Mouse (Mus musculus): Measurements from ENCODE around the gene Cmtm2a. TPM values are rescaled to one million over a fixed set of nuclear protein-coding genes. Genes with fewer than 3 reads are reported as not detected.
"Not testable (repeated sequence)": the region's sequence is repeated elsewhere in the genome, so short reads cannot be mapped to it uniquely, and the experiment has no call there.

The Cmtm2a gene
- total RNA-seq, 2 experiments from 2014 or later, result not detected

DNA sequence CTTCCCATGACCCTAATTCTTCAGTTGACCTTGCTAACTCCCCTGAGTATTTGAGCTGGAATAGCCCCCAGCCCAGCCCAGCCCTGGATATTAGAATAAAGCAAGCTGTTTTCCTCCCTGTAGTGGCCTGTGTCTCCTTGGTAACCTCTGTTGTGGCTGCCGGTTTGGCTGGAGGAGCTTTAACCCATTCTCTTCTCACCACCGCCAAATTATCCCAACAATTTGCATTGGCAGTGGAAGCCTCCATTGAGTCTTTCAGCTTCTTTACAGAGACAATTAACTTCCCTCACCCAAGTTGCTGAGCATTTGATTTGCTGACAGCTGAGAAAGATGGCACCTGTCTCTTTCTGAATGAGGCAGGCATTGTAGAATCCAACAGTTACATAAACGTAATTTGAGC lies 8.6 kb upstream of the Cmtm2a start:
- not testable (repeated sequence) for DNase-seq (ENCODE audit: low spot score in 2 of 2)

DNA sequence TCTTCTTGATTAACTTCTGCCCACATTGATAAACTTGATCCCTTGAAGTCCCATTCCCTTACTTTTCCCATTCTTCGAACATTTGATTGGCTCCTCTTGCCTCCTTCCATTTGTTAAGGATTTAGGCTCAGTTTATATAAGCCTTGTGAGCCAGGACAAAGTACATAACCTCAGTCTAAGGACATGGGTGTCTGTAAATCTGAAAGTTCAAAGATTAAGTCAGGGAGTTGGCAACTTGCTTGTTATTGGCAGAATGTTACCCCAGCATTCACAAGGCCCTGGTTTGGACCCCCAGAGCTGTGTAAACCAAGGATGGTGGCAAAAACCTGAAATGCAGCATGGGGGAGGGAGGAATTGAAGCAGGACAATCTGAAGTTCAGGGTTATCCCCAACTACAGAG lies 1.4 kb upstream of the Cmtm2a start:
- no peak for DNase-seq (ENCODE audit: low spot score in 2 of 2)

DNA sequence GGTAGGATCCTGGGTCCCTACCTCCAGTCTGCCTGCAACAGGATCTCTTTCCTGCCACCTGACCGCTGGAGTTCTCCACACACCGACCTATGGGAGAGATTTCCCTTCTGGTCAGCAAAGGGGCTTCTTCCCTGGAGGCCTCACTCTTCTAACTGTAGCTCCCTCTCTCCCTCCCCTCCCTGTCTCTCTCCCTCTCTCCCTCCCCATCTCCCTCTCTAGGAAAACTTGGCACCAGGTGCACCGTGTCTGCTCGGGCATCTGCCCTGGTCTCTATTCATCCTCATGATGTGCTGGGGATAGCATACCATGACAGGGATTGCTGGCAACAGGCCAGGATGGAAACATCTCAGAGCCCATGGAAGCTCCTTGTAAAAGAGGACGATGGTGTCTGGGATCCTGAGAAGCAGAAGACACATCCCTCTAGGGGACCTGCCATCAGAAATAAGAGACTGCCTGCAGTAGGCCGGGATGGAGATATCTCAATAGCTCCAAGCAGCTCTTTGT lies 24.0 kb downstream of the Cmtm2a start:
- no peak for DNase-seq (ENCODE audit: low spot score in 2 of 2)

DNA sequence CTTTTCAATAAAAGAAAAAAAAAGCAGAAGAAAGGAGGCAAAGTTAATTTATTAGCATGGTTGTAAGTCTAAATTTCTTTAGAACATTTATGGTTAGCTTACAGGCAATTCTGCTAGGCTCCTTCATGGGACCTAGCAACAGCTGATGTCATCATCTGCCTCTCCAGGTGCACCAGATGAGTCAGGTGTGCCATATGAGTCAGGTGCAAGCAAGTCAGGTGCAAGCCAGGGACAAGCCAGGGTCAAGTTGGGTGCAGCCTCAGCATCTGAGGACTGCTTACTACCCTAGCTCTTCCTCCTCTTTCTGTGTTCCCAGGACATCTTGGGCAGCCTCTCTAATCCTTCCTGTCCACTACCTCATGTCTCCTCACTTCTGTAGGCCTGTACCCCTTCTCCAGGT lies 24.6 kb downstream of the Cmtm2a start:
- DNase-seq (ENCODE audit: low spot score in 2 of 2), result no peak

DNA sequence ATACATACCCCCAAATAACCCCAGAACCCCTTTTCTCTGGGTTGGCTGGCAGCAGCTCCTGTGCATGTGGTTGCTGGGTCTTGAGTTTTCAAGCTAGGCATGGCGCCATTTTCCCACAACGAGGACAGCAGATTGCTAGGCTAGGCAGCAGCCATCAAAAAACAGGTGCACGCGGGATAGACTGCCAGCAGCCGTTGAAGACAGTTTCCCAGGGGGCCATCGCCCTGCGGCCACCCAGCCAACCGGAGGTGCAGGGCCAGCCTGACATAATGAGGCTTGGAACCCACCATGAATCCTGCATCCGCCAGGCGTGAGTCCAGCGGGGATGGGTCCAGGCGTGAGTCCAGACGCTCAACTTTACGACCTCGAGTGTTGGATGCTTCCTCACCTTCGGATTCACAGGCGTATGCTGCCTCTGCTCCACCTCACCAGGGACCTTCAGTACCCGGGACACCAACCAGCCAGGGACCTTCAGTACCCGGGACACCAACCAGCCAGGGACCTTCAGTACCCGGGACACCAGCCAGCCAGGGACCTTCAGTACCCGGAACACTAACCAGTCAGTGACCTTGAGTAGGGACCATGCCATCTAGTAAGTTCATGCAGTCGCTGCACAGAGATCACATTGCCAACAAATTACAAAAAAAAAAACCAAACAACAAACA lies 28.6 kb downstream of the Cmtm2a start:
- not testable (repeated sequence) for DNase-seq (ENCODE audit: low spot score in 2 of 2)

DNA sequence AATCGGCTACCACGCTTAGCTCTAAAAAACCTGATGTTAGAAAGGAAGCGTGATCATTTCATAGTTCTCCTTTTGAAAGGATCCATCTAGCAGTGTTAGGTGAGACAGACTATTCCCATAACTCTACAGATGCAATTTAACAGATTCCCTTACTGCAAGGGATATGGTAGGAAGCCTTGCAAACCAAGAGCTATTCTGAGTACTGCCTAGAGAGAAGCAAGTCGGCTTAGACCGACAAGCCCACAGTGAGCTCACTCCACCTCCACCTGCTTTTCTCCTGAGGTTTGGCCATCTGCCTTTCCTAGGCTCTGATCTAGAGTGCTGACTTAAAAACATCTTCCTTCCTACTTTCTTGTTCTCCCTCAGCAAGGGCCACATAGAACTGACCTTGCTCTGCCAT lies 31.2 kb downstream of the Cmtm2a start:
- not testable (repeated sequence) for DNase-seq (ENCODE audit: low spot score in 2 of 2)

DNA sequence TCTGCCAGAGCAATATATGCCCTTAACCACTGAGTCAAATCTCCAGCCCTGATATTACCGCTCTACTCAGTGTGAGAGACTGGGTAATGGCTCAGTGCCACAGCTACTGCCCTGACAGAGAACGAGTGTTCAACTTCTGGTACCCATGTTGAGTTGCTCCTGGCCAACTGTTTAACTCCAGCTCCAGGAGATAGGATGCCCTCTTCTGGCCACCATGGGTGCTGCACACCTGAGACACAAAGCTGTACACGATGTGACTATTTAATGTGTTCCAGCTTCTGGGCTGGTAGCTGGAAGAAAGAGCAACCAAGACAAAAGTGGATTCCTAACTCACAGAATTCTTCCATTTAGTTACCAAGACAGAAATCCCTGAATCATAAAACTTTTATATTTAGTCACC lies 40.0 kb downstream of the Cmtm2a start:
- no peak for DNase-seq (ENCODE audit: low spot score in 2 of 2)

DNA sequence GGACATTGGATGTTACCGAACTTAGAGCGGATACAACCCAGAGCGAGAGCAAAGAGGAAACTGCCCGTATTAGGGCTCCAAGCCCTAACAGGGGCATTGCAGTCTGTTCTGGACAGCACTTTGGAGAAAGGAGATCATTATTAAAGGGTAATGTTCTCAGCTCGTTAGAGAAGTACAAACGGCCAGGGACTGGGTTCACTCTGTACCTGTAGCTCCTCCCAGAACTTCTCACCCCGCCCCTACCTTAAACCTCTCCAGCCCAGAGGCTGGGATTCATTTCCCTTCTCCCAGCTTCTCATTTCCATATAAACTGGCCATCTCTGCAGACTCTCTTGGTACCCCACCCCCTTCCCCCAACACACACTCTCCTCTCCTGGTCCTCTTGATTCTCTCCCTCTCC lies 41.5 kb downstream of the Cmtm2a start:
- DNase-seq (ENCODE audit: low spot score in 2 of 2), result no peak

DNA sequence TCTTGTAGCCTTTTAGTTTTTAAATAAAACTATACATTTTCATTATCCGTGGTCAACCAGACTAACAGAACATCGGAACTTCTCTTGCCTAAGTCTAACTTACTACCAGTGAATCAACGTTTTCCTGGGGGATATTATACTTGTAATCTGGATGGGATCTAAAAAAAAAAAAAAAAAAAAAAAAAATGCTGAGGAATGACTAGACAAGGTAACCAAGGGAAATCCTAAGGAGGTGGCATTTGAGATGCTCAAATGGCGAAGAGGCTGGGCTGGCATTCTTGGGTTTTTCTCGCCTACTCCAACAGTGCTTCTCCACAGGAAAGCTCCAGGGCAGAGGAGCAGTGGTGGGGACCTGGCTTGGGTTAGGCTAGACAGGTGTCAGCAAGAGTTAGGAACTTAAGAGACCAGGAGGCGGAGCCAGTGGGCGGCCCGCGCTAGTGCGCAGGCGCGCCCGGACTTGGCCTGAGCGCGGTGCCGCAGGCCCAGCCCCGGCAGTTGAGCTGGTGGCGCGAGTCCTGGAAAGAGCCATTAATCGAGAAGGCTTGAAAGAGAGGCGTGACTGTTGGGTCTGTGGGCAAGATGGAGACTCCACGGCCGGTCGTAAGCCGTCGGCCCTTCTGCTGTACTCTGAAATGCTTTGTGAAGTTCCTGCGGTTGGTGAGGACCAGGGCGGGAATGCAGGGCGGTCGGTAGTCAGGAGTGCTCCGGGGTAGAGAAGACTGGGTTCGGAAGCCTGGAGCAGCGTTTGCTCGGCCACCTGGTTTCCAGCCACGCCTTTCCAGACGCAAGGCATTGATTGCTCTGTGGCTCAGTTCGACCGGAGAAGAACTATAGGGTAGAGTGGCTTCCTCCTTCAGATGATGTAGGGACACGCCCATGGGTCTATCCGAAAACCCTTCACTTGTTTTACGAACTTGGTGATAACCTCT lies 42.3 kb downstream of the Cmtm2a start, which contains the start of gene Cklf:
TSS of gene Cklf (plus strand) at position 423 of the 929 bp plus-strand sequence.
- DNase-seq (ENCODE audit: low spot score in 2 of 2), result peak; percentile 50 to 63

DNA sequence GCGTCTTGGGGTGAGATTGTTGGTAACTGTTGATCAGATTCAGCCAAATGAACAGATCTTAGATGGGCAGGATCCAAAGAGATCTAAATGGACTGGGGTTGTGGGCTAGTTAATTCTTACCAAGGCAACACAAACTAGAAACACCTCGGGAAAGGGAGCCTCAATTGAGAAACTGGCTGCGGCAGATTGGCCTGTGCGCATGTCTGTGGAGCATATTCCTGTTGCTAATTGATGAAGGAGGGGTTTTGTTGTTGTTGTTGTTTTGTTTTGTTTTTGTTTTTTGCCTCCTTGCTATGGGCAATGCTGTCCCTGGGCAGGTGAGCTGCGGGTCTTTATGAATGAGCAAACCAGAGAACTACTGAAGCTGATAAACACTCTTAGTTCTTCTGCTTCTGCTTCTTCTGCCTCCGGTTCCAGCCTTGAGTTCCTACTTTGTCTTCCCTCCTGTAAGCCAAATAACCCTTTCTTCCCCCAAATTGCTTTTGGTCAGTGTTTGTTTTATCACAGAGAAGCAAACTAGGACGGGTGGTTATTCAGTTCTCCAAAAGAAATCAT lies 43.5 kb downstream of the Cmtm2a start:
- DNase-seq (ENCODE audit: low spot score in 2 of 2), result no peak

DNA sequence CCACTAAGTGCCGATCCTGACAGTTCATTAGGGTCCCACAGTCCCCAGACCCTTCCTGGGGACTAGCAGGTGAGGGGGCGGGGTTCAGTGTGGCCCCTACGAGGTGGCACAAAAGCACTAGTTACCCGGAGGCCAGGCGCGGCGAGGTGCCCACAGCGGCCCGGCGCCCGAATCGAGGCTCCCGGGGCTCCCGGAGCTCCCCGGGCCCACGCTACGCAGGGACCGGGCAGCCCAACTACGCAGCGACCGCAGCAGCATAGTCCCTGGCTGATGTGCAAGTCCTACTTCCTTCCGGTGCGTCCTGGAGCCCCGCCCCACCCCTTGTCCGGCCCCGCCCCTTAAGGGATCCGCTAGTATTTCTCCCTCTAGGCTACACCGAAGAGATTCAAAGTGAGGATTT lies 44.7 kb downstream of the Cmtm2a start, which contains the start of gene Tk2:
TSS of gene Tk2 (minus strand) at position 283 of the 400 bp plus-strand sequence.
- peak; percentile 59 to 66 for DNase-seq (ENCODE audit: low spot score in 2 of 2)

DNA sequence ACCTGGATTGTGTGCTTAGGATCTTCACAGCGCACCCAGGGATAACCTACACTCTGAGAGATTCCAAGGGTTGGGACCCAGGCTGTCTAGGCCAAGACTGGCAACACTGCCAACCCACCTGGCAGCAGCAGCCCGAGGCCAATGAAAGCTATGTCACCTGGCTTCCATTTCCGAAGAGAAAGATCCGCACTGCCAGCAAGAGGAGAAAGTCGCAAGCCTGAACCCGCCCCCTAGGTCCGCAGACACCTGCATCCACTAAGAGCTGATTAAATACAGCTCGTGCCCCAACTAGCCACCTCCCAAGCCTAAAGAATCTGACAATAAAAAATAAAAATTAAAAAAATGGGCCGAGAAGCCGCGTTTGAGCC lies 45.1 kb downstream of the Cmtm2a start:
- DNase-seq (ENCODE audit: low spot score in 2 of 2), result no peak

DNA sequence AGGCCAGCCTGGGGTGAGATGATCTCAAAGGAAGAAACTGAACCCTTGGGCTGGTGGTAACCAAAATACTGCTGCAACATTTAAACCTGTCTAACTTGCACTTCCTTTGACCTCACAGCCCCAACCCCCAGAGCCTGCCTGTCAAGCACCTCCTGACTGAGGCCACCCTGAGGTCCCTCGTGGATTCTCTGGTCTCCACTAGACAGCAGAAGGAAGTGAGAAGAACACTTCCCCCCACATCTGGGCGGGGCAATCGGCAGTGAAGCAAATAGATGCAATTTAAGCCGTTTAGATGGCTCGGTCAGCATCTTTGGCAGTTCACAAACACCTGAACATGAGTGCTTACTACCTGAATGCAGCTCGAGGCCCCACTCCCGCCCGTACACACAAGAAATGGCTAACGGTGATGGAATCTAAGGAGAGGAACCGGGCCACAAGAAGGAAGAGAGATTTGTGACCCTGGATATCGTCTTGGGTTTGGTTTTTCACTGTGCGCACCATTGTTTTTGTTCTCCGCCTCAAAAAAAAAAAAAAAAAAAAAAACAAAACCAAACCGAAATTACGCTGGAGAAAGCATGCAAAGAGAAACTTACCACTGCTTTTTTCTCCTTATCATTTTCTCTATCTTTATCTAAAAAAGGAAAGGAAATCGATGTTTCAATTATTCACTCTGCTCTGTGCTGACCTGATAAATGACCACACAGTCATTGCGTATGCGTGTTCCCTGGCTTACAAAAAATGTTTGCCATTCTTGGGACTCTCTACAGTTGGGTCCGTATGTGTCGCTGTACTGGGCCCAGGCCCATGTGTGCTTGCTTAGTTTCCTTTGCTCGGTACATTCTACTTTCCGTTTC lies 45.7 kb downstream of the Cmtm2a start:
- DNase-seq (ENCODE audit: low spot score in 2 of 2), result no peak

DNA sequence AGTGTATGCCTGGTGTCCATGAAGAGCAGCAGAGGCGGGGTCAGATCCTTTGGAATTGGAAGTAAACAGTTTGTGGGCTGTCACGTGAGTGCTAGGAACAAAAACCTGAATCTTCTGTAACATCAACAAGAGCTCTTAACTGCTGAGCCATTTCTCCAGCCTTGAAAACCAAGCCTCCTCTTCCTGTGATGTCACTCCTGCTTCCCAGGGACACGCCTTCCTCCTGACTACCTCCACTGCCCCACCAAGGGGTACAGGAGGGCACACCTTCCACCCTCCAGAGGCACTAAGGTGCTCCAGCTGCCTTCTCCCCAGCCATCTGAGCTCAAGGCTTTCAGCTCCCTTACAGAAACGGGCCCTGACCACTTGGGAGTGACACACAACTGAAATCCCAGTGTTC lies 46.4 kb downstream of the Cmtm2a start:
- DNase-seq (ENCODE audit: low spot score in 2 of 2), result no peak

DNA sequence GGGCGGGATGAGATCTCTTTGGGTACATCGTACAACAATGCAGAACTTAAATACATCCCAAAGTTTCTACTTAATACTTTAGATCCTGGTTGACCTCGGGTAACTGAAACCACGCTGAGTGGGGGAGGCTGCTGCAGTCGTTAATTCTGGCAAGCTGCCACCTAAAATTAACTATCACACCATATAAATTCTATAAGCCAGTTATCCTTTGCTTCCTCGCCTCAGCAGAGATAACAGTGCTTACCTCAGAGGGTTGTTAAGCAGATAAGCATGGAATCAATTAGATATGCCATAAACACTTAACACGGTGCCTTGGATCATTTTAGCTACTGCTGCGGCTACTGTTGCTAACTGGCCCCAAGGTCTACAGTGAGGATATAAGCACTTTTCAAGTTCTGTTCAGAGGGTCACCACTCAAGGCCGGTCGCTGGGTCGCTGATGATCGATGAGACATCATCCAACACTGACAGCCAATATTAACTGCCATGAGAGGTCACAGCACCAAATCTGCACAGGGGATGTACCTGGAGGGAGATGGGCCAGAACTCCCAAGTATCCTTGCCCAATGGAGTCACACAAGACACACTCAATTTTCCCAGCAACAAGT lies 50.8 kb downstream of the Cmtm2a start:
- no peak for DNase-seq (ENCODE audit: low spot score in 2 of 2)

DNA sequence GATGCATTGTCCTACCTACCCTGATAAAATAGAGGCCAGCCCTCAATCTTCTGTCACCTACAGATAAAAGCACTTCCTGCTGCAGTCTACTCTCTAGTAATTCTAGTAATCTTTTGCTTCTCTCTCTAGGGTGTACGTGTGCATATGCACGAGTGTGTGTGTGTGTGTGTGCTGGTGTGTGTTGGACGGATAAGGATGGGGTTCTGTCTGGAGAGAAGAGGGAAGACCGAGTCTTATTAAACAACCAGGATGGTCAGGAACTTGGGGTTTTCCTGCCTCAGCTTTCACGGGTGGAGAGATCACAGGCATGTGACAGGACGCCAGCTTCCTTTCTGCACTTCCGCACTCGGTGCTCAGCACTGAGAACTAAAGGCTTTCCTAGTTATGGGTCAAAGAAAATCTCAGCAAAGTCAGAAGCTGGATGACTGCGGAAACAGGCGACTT lies 53.5 kb downstream of the Cmtm2a start:
- DNase-seq (ENCODE audit: low spot score in 2 of 2), result no peak

DNA sequence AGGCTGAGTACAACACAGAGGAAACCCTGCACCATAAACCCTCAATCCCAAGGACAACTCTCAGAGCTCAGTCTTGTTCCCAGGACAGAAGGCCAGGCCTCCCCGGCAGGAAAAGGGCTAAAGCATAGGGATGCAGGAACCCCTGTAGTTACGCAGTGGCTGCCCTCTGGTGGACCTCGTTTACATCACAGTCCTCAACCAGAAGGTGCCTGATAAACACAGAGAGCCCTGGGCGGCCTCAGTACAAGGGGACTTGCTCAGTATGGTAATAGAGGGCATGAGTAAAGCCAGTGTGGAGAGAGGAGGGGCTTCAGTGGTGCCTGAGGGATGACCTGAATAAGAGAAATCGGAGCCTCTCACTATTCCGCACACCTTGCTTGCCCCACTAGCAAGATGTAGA lies 58.4 kb downstream of the Cmtm2a start:
- no peak for DNase-seq (ENCODE audit: low spot score in 2 of 2)

DNA sequence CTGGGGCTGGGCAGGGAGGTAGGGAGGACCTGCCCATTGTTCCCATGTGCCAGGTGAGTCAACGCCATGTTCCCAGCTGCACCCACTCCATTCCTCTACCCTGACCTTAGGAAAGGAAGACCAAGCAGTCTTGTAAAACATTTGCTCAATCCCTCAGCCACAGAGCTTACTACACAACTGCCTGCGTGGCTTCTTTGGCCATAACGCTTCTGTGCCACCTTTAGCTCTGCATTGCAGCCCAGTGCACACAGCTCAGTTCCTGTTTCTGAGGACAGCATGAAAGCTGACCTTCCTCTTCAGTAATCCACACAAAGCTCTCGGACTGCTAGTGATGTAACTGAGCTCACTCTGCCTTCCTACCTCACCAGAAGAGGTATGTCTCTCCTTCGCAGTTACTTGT lies 60.1 kb downstream of the Cmtm2a start:
- DNase-seq (ENCODE audit: low spot score in 2 of 2), result no peak

DNA sequence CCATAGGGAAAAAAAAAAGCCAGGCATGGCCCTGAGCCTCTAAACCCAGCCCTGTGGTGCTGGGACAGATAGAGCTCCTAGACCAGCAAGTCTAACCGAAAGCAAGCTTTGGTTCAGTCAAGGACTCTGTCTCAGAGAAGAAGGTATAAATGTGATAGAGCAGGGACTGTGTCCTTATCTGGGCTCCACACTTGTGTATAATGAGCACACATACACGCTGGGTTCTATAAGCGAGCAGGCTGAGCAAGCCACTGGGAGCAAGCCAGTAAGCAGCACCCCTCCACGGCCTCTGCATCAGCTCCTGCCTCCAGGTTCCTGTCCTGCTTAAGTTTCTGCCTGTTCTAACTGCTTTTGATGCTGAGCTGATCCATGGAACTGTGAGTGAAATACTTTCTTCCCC lies 60.9 kb downstream of the Cmtm2a start:
- DNase-seq (ENCODE audit: low spot score in 2 of 2), result no peak

All from adrenal gland, postnatal 4 days (tissue).